Mouse (Mus musculus): ENCODE results near the gene Rab3gap2. TPM values are rescaled to one million over a fixed set of nuclear protein-coding genes. Genes with fewer than 3 reads are reported as not detected.

Gene Rab3gap2
- polyA plus RNA-seq, 1 experiment from 2014 or later: 26.6 TPM

DNA sequence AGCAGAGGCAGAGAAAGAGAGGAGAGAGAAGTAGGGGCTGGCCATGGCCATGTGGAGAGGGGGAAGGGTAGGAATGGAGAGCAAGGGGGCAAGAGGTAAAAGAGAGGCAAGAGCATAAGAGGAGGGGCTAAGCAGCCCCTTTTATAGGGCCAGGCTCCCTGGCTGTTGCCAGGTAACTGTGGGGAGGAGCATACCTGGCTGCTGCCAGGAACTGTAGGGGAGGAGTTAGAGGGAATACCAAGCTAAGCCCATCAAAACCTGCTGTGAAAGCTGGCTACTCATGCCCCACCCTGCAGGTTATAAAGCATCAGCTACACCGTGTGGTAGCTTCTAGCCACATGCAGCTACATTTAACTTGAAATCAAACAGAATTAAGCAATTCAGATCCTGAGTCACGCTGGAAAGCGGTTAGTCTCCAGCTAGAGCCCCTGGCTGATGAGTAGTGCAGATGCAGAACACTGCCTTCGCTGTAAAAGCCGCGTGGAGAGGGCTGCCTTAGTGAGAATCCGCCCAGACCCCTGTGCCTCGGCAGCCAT is 5.8 kb downstream of the Rab3gap2 start:
- peak; percentile 42; the same call in 1 of the 2 replicates for ATAC-seq
- no peak overlapping the region for H3K9ac ChIP-seq (ENCODE audit: low read depth, low read length)
- no peak overlapping the region for H3K4me2 ChIP-seq (ENCODE audit: low read length)
- peaks cover 17% of the 10 kb centered on the region for H3K4me1 ChIP-seq (ENCODE audit: control insufficient read depth, insufficient read depth, low read length)
- H3K27me3 ChIP-seq (ENCODE audit: control insufficient read depth, insufficient read depth, low read depth, low read length): no peaks in the 10 kb centered on the region
- H3K4me3 ChIP-seq (ENCODE audit: low read depth, low read length): no peak overlapping the region
- no peaks in the 10 kb centered on the region for H3K9me3 ChIP-seq (replicated peaks; ENCODE audit: control insufficient read depth, low read length, poor library complexity, severe bottlenecking)
- WGBS: 41% methylated on average over 8 of the region's 8 CpGs
- no peaks in the 10 kb centered on the region; the same call in 1 of the 2 replicates for H3K36me3 ChIP-seq (ENCODE audit: control insufficient read depth, insufficient read depth, low read length)
- no peak overlapping the region for H3K27ac ChIP-seq (ENCODE audit: low read length)

DNA sequence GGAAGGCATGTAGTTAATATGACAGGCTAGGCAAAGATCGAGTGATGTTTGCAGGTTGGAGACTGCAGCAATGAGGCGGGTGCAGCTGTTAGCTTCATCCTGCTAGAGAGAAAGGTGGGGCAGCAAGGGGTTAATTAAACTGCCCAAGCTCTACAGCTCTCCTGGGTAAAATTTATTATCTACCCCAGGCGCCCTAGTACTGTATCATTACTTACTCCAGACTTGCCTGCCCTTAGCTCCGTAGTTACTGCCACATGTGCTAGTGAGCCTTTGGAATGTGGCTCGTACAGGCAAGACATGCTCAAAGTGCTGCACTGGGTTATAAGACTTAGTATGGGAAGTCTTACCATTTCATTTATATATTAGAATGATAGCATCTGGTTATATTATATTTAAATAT is 12.4 kb downstream of the Rab3gap2 start:
- no peak overlapping the region for H3K27ac ChIP-seq (ENCODE audit: low read length)
- H3K4me2 ChIP-seq (ENCODE audit: low read length): no peak overlapping the region
- H3K4me1 ChIP-seq (ENCODE audit: control insufficient read depth, insufficient read depth, low read length): peaks cover 4% of the 10 kb centered on the region; the same call in 1 of the 2 replicates
- H3K9ac ChIP-seq (ENCODE audit: low read depth, low read length): no peak overlapping the region
- H3K36me3 ChIP-seq (ENCODE audit: control insufficient read depth, insufficient read depth, low read length): peaks cover 4% of the 10 kb centered on the region; the same call in 1 of the 2 replicates
- H3K9me3 ChIP-seq (replicated peaks; ENCODE audit: control insufficient read depth, low read length, poor library complexity, severe bottlenecking): no peaks in the 10 kb centered on the region
- 78% methylated on average over 5 of the region's 5 CpGs for WGBS
- no peak overlapping the region for H3K4me3 ChIP-seq (ENCODE audit: low read depth, low read length)
- no peak for ATAC-seq
- H3K27me3 ChIP-seq (ENCODE audit: control insufficient read depth, insufficient read depth, low read depth, low read length): no peaks in the 10 kb centered on the region

DNA sequence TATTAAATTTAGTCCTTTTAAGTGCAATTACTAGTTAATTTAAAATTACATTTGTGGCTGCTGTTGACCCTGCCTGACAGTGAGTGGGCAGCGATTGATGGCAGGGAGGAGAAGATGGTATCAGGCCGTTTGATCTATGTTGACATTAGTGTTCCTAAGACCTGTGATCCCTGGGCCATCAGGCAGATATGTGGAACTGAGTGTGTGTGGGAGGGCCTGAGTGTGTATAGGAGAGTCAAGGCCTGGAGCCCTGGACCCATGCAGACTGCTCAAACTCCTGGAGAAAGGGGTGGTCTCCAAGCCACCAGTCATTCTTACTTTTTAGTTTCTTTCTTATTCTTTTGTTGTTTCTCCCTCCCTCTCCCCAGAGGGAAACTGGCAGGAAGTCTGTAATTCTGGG is 12.8 kb downstream of the Rab3gap2 start:
- ATAC-seq: no peak
- 90% methylated on average over 2 of the region's 2 CpGs for WGBS

DNA sequence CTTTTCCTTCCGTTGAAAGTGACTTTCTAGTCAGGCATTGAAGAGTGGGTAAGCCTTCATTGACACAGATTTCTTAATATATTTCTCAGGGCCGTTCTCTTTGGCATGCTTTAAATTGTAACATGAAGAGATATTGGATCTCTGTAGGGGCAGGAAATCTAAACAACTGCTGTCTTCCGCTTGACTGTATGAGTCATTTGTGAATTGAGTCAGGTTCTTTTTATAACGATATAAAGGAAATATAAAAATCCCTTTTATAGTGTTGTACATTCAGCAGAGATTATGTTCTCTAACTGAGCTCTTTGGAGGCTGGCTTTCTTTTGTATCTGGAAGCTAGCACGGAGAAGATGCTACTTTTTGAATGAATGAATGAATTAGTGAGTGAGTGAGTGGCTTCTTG is 14.0 kb downstream of the Rab3gap2 start:
- H3K4me3 ChIP-seq (ENCODE audit: low read depth, low read length): no peak overlapping the region
- no peak overlapping the region for H3K4me2 ChIP-seq (ENCODE audit: low read length)
- H3K36me3 ChIP-seq (ENCODE audit: control insufficient read depth, insufficient read depth, low read length): peaks cover 6% of the 10 kb centered on the region; the same call in 1 of the 2 replicates
- no peaks in the 10 kb centered on the region for H3K9me3 ChIP-seq (replicated peaks; ENCODE audit: control insufficient read depth, low read length, poor library complexity, severe bottlenecking)
- ATAC-seq: no peak
- H3K4me1 ChIP-seq (ENCODE audit: control insufficient read depth, insufficient read depth, low read length): peaks cover 4% of the 10 kb centered on the region; the same call in 1 of the 2 replicates
- WGBS: 70% methylated on average over 5 of the region's 5 CpGs
- H3K27ac ChIP-seq (ENCODE audit: low read length): no peak overlapping the region
- no peak overlapping the region for H3K9ac ChIP-seq (ENCODE audit: low read depth, low read length)
- no peaks in the 10 kb centered on the region for H3K27me3 ChIP-seq (ENCODE audit: control insufficient read depth, insufficient read depth, low read depth, low read length)

More for the DNA sequence above, 12.8 kb downstream of the Rab3gap2 start:
- peaks cover 4% of the 10 kb centered on the region; the same call in 1 of the 2 replicates for H3K36me3 ChIP-seq (ENCODE audit: control insufficient read depth, insufficient read depth, low read length)
- H3K9me3 ChIP-seq (replicated peaks; ENCODE audit: control insufficient read depth, low read length, poor library complexity, severe bottlenecking): no peaks in the 10 kb centered on the region
- H3K4me3 ChIP-seq (ENCODE audit: low read depth, low read length): no peak overlapping the region
- peaks cover 4% of the 10 kb centered on the region; the same call in 1 of the 2 replicates for H3K4me1 ChIP-seq (ENCODE audit: control insufficient read depth, insufficient read depth, low read length)
- no peak overlapping the region for H3K27ac ChIP-seq (ENCODE audit: low read length)
- H3K9ac ChIP-seq (ENCODE audit: low read depth, low read length): no peak overlapping the region
- H3K4me2 ChIP-seq (ENCODE audit: low read length): no peak overlapping the region
- H3K27me3 ChIP-seq (ENCODE audit: control insufficient read depth, insufficient read depth, low read depth, low read length): no peaks in the 10 kb centered on the region

DNA sequence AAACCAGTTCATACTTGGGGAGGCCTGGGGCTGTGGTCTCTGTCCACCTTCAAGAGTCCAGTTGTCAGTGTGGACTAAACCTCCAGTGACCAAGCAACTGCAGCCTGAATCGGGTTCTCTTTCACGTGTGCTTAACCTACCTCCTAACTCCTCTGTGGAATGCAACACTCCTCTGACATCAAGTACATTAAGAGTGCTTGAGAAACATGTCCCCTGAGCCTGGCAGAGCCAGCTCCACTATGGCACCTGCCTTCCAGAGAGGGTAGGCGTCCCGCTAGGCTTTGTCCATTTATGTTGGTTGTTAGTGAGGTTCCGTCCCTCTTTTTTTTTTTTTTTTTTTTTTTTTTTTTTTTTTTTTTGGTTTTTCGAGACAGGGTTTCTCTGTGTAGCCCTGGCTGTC is 23.0 kb downstream of the Rab3gap2 start:
- Histone ChIP-seq H3K9ac (ENCODE audit: low read depth, low read length) (no peak overlapping the region), H3K36me3 (ENCODE audit: control insufficient read depth, insufficient read depth, low read length) (peaks cover 19% of the 10 kb centered on the region), H3K4me2 (ENCODE audit: low read length) (no peak overlapping the region), H3K27me3 (ENCODE audit: control insufficient read depth, insufficient read depth, low read depth, low read length) (no peaks in the 10 kb centered on the region), H3K9me3 (replicated peaks; ENCODE audit: control insufficient read depth, low read length, poor library complexity, severe bottlenecking) (no peaks in the 10 kb centered on the region), H3K4me1 (ENCODE audit: control insufficient read depth, insufficient read depth, low read length) (no peaks in the 10 kb centered on the region), H3K27ac (ENCODE audit: low read length) (no peak overlapping the region), H3K4me3 (ENCODE audit: low read depth, low read length) (no peak overlapping the region)
- WGBS: 92% methylated on average over 6 of the region's 6 CpGs
- ATAC-seq: no peak

DNA sequence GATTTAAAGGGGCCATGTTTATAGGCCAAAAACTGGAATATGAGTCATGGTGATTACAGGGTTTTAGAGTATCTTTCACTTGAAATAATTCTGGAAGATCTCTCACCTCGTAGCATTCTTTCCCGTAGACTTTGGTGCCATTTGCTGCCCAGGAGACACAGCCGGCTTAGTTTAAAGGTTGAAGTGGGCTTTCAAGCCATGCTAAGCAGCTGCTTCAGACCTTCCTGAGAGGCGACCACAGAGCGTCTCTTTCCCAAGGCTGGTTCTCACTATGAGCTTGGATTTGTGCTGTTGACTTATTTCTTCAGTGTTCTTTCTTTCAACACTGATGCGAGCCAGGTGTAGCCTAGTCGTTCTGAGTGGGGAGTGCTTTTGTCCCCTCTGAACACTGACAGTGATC is 23.8 kb downstream of the Rab3gap2 start:
- H3K4me2 ChIP-seq (ENCODE audit: low read length): no peak overlapping the region
- no peaks in the 10 kb centered on the region for H3K9me3 ChIP-seq (replicated peaks; ENCODE audit: control insufficient read depth, low read length, poor library complexity, severe bottlenecking)
- no peak overlapping the region for H3K9ac ChIP-seq (ENCODE audit: low read depth, low read length)
- H3K4me3 ChIP-seq (ENCODE audit: low read depth, low read length): no peak overlapping the region
- ATAC-seq: no peak
- H3K4me1 ChIP-seq (ENCODE audit: control insufficient read depth, insufficient read depth, low read length): no peaks in the 10 kb centered on the region
- peaks cover 16% of the 10 kb centered on the region for H3K36me3 ChIP-seq (ENCODE audit: control insufficient read depth, insufficient read depth, low read length)
- no peak overlapping the region for H3K27ac ChIP-seq (ENCODE audit: low read length)
- H3K27me3 ChIP-seq (ENCODE audit: control insufficient read depth, insufficient read depth, low read depth, low read length): no peaks in the 10 kb centered on the region
- 84% methylated on average over 7 of the region's 7 CpGs for WGBS

DNA sequence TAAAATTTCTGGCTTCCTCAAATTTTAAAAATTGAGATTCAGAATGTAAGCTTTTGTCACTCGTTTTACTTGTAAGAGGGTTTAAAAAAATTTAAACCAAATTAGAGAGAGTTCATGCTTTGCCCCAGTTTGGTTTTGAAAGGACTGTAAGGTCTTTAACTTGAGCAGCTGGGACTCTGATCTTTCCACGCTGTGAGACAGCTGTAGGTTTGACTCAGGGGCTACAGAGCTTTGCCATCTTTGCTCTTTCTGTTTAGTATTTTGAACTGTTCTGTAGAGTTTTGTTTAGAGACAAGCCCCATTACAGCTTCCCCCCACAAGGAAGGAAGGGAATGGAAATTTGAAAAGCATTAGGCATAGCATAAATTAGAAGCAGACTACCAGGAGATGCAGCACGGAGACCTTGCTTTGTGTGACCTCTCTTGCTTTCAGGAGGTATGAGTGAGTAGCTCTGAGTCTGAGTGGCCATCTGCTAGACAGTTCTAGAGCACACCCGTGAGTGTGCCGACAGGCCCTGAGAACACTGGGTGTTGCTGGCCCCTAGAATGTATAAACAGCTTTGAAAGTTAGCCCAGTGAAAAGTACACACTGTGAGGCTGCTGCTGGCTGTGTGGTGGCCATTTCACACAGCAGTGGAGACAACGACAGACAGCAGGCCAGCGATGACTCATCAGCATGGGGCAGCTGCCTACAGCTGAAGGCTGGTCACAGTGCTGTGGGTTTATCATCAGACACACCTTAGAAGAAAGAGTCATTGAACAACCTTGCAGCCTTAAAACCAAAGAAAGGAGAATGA is 25.7 kb downstream of the Rab3gap2 start:
- ATAC-seq: no peak
- 72% methylated on average over 7 of the region's 7 CpGs for WGBS
- Histone ChIP-seq H3K9ac (ENCODE audit: low read depth, low read length) (no peak overlapping the region), H3K27me3 (ENCODE audit: control insufficient read depth, insufficient read depth, low read depth, low read length) (no peaks in the 10 kb centered on the region), H3K36me3 (ENCODE audit: control insufficient read depth, insufficient read depth, low read length) (peaks cover 15% of the 10 kb centered on the region), H3K4me2 (ENCODE audit: low read length) (no peak overlapping the region), H3K4me3 (ENCODE audit: low read depth, low read length) (no peak overlapping the region), H3K27ac (ENCODE audit: low read length) (no peak overlapping the region), H3K9me3 (replicated peaks; ENCODE audit: control insufficient read depth, low read length, poor library complexity, severe bottlenecking) (no peaks in the 10 kb centered on the region), H3K4me1 (ENCODE audit: control insufficient read depth, insufficient read depth, low read length) (no peaks in the 10 kb centered on the region)

DNA sequence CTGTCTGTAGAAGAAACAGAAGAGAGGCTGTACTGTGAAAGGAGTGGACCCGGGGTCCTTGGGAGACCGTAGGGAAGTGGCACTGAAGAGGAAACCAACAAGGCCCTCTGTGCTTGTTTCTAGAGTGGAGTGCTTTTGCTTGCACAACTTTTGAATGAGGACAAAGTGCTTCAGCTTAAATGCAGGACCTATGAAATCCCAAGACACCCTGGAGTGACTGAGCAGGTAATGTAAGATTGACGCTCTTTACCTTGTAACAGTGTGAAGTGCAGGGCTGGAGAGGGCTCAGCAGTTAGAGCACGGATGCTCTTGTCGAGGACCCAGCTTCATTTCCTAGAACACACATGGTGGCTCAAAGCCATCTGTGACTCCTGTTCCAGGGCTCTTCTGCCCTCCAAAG is 31.9 kb downstream of the Rab3gap2 start:
- no peak overlapping the region for H3K4me2 ChIP-seq (ENCODE audit: low read length)
- no peaks in the 10 kb centered on the region for H3K4me1 ChIP-seq (ENCODE audit: control insufficient read depth, insufficient read depth, low read length)
- 97% methylated on average over 5 of the region's 5 CpGs for WGBS
- no peak overlapping the region for H3K27ac ChIP-seq (ENCODE audit: low read length)
- no peak overlapping the region for H3K4me3 ChIP-seq (ENCODE audit: low read depth, low read length)
- H3K9ac ChIP-seq (ENCODE audit: low read depth, low read length): no peak overlapping the region
- peaks cover 22% of the 10 kb centered on the region for H3K36me3 ChIP-seq (ENCODE audit: control insufficient read depth, insufficient read depth, low read length)
- H3K9me3 ChIP-seq (replicated peaks; ENCODE audit: control insufficient read depth, low read length, poor library complexity, severe bottlenecking): no peaks in the 10 kb centered on the region
- no peak for ATAC-seq
- no peaks in the 10 kb centered on the region for H3K27me3 ChIP-seq (ENCODE audit: control insufficient read depth, insufficient read depth, low read depth, low read length)

DNA sequence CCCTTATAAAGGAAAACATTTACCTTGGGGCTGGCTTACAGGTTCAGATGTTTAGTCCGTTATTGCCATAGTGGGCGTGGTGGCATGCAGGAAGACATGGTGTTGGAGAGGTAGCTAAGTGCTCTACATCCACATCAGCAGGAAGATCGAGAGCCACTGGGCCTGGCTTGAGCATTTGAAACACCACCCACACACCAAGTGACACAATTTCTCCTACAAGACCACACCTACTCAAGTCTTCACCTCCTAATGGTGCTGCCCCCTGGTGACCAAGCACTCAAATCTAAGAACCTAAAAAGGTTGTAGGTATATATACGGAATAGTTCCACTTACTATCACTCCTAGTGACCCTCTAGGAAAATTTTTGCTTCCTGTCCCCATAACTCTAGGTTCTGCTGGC is 32.6 kb downstream of the Rab3gap2 start:
- no peak overlapping the region for H3K27ac ChIP-seq (ENCODE audit: low read length)
- H3K9me3 ChIP-seq (replicated peaks; ENCODE audit: control insufficient read depth, low read length, poor library complexity, severe bottlenecking): no peaks in the 10 kb centered on the region
- ATAC-seq: no peak
- no peaks in the 10 kb centered on the region for H3K27me3 ChIP-seq (ENCODE audit: control insufficient read depth, insufficient read depth, low read depth, low read length)
- H3K9ac ChIP-seq (ENCODE audit: low read depth, low read length): no peak overlapping the region
- no peak overlapping the region for H3K4me3 ChIP-seq (ENCODE audit: low read depth, low read length)
- no peaks in the 10 kb centered on the region for H3K4me1 ChIP-seq (ENCODE audit: control insufficient read depth, insufficient read depth, low read length)
- 84% methylated on average over 4 of the region's 4 CpGs for WGBS
- peaks cover 26% of the 10 kb centered on the region for H3K36me3 ChIP-seq (ENCODE audit: control insufficient read depth, insufficient read depth, low read length)
- no peak overlapping the region for H3K4me2 ChIP-seq (ENCODE audit: low read length)
